Mouse (Mus musculus): ENCODE results near the gene Actr5.

The Actr5 gene

DNA sequence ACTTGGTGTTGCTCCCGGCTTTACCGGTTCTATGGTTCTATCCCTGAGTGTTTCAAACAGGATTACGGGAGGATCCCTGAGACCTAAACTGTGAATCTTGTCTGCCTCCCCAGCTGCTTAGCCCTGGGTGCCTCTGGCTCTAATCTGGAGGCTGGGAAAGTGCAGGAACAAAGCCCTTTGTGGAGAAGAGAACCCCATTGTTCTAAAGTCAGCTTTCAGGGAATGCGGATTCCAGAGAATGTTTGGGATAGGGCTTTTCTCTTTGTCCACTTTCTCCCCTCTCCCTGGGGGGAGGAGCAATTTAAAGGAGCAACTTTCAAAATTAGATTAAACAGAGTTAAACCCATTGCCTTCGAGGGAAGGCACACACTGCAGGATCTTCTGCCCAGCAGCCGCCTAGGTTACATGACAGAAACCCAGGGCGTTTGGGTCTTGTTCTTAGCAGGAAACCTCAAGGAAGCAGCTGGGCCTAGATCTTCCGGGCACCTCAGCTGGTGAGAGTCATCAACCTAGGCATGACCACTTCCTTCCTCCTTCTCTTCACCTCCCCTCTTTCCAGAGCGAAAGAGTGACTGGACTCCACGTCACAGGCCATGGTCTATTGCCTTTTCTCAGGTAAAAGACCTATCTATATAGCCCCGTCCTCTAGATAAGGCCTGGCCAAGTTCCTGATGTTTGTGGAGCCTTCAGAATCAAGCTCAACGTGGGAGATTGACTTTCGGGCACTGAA, 41.5 kb downstream of the Actr5 start:
- ATAC-seq (ENCODE audit: insufficient number of reproducible peaks, low FRiP score, low TSS enrichment), result no peak

- ATAC-seq (ENCODE audit: insufficient number of reproducible peaks, low FRiP score, low TSS enrichment), result peak; percentile 24; the same call in 1 of the 2 replicates
These were observed 42.5 kb downstream of the Actr5 start for GRCm38 (mm10) chr2:158667022-158667670.

- no peak for ATAC-seq (ENCODE audit: insufficient number of reproducible peaks, low FRiP score, low TSS enrichment)
These were observed 43.2 kb downstream of the Actr5 start for GRCm38 (mm10) chr2:158667671-158668432.

DNA sequence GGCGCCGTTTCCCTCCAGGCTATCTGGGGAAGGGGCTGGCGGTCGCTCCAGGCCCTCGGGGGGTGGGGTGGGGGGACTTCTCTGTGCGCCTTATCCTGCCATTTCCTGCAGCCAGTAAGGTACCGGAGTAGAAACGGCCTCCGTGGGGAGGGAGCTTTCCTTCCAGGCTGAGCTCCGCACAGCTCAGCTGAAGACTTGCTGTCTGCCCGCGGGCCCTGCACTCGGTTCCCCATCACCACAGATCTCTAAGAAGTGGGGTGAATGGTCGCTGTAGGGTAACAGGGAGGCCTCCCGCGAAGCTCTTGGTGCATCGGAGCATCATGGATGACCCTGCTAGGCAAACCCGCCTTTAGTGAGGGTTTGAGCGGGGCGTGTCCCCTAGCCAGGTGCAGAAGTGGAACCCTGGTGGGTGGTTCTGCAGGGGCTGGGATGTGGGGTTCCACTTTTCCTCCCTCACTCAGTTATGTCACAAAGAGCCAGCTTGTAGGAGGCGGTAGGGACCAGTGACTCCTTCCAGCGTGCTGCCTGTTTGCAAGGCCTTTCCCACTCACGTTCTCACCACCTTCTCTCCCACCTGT, 43.8 kb downstream of the Actr5 start:
- no peak for ATAC-seq (ENCODE audit: insufficient number of reproducible peaks, low FRiP score, low TSS enrichment)

- ATAC-seq (ENCODE audit: insufficient number of reproducible peaks, low FRiP score, low TSS enrichment), result no peak
These were observed 44.8 kb downstream of the Actr5 start for GRCm38 (mm10) chr2:158669199-158670195.

- ATAC-seq (ENCODE audit: insufficient number of reproducible peaks, low FRiP score, low TSS enrichment), result no peak
These were observed 45.9 kb downstream of the Actr5 start for GRCm38 (mm10) chr2:158670571-158670970.

- no peak for ATAC-seq (ENCODE audit: insufficient number of reproducible peaks, low FRiP score, low TSS enrichment)
These were observed 48.1 kb downstream of the Actr5 start for GRCm38 (mm10) chr2:158672829-158673228.

DNA sequence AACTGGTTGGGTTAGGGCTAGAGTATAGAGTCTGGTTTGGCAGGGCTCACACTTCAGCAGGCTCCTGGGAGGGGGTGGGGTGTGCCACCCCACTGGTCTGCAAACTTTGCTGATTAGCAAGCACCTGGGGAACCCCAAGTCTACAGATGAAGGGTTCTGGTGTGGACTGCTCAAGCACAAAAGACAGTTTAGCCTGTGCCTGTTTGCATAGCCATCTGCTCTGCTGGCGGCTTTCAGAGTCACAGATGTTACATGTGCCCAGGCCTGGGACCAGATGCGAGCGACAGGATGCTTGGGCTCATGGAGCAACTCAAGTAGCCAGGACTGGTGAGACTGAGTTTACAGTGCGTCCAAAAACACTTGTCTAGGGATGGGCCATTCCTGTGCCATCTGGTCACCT, 48.8 kb downstream of the Actr5 start:
- no peak for ATAC-seq (ENCODE audit: insufficient number of reproducible peaks, low FRiP score, low TSS enrichment)

- ATAC-seq (ENCODE audit: insufficient number of reproducible peaks, low FRiP score, low TSS enrichment), result no peak
These were observed 49.4 kb downstream of the Actr5 start for GRCm38 (mm10) chr2:158674131-158674530.

DNA sequence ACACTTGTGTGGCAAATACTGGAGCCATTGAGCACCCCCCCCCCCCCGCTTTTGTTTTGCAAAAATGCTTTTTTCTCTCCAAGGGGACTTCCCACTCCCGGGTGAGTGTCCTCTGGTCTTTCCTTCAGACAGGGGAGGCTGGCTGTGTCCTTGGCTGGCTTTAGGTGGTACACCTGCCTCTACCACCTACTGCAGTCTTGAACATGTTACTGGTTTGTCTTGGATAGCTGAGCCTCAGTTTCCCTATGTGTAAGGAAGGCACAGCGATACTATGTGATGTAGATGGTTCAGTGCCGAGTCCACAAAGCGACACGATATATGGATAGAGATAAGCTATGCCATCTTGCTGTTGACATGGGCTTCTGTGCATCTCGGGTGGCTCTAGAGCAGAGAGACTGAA, 50.1 kb downstream of the Actr5 start:
- no peak for ATAC-seq (ENCODE audit: insufficient number of reproducible peaks, low FRiP score, low TSS enrichment)

DNA sequence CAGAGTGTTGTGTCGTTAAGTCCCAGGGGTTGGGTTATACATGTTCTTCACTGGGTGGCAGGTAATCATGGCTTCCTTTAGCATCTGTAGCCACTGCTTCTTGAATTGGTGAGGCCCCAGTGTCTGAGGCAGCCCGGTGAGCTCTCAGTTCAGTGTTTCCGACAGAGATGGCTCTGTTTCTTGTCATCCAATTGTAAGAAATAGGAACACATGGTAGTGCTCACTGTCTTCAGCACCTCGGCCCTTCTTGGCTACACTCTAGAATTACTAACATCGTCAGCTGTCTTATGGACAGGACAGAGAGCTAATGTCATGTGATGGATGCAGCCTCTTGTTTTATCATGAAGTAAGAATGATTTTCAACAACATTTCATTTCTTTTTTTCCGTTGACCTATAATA, 50.5 kb downstream of the Actr5 start:
- no peak for ATAC-seq (ENCODE audit: insufficient number of reproducible peaks, low FRiP score, low TSS enrichment)

- no peak for ATAC-seq (ENCODE audit: insufficient number of reproducible peaks, low FRiP score, low TSS enrichment)
These were observed 51.3 kb downstream of the Actr5 start for GRCm38 (mm10) chr2:158675907-158676533.

DNA sequence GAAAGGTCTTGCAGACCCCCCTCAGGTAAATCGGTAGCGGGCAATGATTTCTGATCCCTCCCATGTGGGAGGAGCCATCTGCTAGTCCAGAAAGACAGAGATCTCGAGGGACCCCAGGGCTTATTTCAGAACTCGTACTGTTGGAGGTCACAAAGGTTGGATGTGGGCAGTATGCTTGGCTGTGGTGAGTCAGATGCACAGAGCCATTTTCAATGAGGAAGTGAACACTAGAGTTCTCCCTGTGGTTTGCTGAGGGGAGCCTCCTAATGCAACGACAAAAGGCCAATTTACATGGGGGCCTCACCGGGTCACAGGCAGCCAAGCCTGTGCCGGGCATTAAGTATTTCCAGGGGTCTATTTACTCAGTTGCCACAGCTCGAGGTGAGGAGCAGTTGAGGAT, 53.3 kb downstream of the Actr5 start:
- no peak for ATAC-seq (ENCODE audit: insufficient number of reproducible peaks, low FRiP score, low TSS enrichment)

GRCm38 (mm10) chr2:158679091-158679490, 54.4 kb downstream of the Actr5 start:
- ATAC-seq (ENCODE audit: insufficient number of reproducible peaks, low FRiP score, low TSS enrichment), result no peak

- ATAC-seq (ENCODE audit: insufficient number of reproducible peaks, low FRiP score, low TSS enrichment), result no peak
These were observed 55.7 kb downstream of the Actr5 start for GRCm38 (mm10) chr2:158680357-158680889.

- no peak for ATAC-seq (ENCODE audit: insufficient number of reproducible peaks, low FRiP score, low TSS enrichment)
These were observed 57.0 kb downstream of the Actr5 start for GRCm38 (mm10) chr2:158681714-158682113.

DNA sequence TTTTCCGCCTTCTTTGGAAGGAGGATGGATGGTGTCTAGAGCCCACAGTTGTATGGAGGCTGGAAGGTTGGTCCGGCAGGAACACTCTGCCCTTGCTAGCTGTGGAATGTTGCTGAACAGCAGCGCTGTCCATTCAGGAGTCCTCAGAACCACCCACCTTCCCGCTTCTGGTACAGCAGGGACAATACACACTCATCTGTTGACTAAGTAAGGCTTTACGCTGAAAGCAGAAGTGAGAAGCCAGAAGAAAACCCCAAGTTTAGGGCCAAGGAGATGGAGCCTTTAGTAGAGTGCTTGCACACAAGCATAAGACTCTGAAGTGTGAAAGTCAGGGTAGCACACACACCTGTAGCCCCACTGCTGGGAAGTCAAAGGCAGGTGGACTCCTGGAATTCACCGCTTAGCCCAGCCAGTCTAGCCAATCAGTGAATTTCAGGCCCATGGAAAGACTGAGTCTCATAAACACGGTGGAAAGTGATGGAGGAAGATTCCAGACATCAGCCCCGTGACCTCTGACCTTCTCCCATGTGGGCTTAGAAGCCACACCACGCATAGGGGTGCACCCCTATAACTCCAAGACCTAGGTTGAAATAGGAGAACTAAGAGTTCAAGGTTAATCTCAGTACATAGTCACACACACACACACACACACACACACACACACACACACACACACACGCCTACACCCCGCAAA, 57.8 kb downstream of the Actr5 start:
- ATAC-seq (ENCODE audit: insufficient number of reproducible peaks, low FRiP score, low TSS enrichment), result no peak

- ATAC-seq (ENCODE audit: insufficient number of reproducible peaks, low FRiP score, low TSS enrichment), result no peak
These were observed 58.3 kb downstream of the Actr5 start for GRCm38 (mm10) chr2:158683038-158683413.
